Mouse (Mus musculus): ENCODE measurements around the gene Intu.

DNA sequence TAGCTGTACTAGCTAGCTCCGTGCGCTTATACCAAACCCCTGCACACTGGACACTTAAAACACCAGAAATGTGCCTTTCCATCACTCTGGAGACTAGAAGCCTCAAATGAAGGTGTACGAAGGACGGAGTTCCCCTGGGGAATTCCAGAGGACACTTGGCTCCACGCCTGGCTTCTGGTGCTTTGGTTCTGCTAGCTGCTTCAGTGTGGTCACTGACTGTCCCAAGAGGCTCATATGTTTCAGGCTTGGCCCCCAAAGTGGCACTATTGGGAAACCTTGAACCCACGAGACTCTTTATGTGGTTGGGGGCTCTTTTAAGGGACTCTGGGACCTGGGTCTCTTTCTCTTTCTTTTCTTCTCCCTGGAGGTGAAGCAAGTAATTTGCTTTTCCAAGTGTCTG is 2.1 kb upstream of the Intu start:
- TF ChIP-seq CTCF (IDR thresholded peaks at IDR 0.05; ENCODE audit: control insufficient read depth, insufficient read depth, low read length) (no peak), POLR2A (IDR thresholded peaks at IDR 0.05; ENCODE audit: borderline replicate concordance, control insufficient read depth, low read depth, low read length) (no peak)

Measured in bone marrow, adult 2 months (tissue).